Mouse (Mus musculus): ENCODE results near the gene Ccpg1os. TPM values are rescaled to one million over a fixed set of nuclear protein-coding genes. Genes with fewer than 3 reads are reported as not detected.
A peak's percentile ranks its signal among the peaks of the same experiment; 100 is the strongest.

Ccpg1os gene
- polyA plus RNA-seq, 1 experiment from 2014 or later = 21.8 TPM

GRCm38 (mm10) chr9:72972435-72972834 lies 12.7 kb downstream of the Ccpg1os start:
- Histone ChIP-seq H3K9me3 (replicated peaks) (no peaks in the 10 kb centered on the region), H3K4me1 (no peaks in the 10 kb centered on the region), H3K4me3 (no peak overlapping the region), H3K36me3 (no peaks in the 10 kb centered on the region), H3K27me3 (ENCODE audit: low read depth, poor library complexity, severe bottlenecking) (no peaks in the 10 kb centered on the region), H3K27ac (replicated peaks) (no peak overlapping the region)
- WGBS = 90% methylated on average over 5 of the region's 5 CpGs
- DNase-seq (ENCODE audit: low spot score) = no peak

GRCm38 (mm10) chr9:72969874-72970273 lies 15.3 kb downstream of the Ccpg1os start:
- Histone ChIP-seq H3K9me3 (replicated peaks) (no peaks in the 10 kb centered on the region), H3K4me3 (no peak overlapping the region), H3K36me3 (no peaks in the 10 kb centered on the region), H3K4me1 (no peaks in the 10 kb centered on the region), H3K27ac (replicated peaks) (no peak overlapping the region), H3K27me3 (ENCODE audit: low read depth, poor library complexity, severe bottlenecking) (no peaks in the 10 kb centered on the region)
- no peak for DNase-seq (ENCODE audit: low spot score)
- 73% methylated on average over 7 of the region's 7 CpGs for WGBS

- 44% methylated on average over 11 of the region's 11 CpGs for WGBS
- Histone ChIP-seq H3K36me3 (no peaks in the 10 kb centered on the region), H3K27ac (replicated peaks) (no peak overlapping the region), H3K27me3 (ENCODE audit: low read depth, poor library complexity, severe bottlenecking) (no peaks in the 10 kb centered on the region), H3K4me3 (no peak overlapping the region), H3K4me1 (no peaks in the 10 kb centered on the region), H3K9me3 (replicated peaks) (no peaks in the 10 kb centered on the region)
- DNase-seq (ENCODE audit: low spot score) = peak; percentile 32
Observed at GRCm38 (mm10) chr9:72968349-72969061, 16.7 kb downstream of the Ccpg1os start.

GRCm38 (mm10) chr9:72961959-72962358 lies 23.2 kb downstream of the Ccpg1os start:
- no peak for DNase-seq (ENCODE audit: low spot score)
- Histone ChIP-seq H3K9me3 (replicated peaks) (no peaks in the 10 kb centered on the region), H3K4me3 (no peak overlapping the region), H3K27me3 (ENCODE audit: low read depth, poor library complexity, severe bottlenecking) (no peaks in the 10 kb centered on the region), H3K4me1 (peaks cover 15% of the 10 kb centered on the region), H3K27ac (replicated peaks) (no peak overlapping the region), H3K36me3 (no peaks in the 10 kb centered on the region)
- 77% methylated on average over 15 of the region's 15 CpGs for WGBS

- Histone ChIP-seq H3K27ac (replicated peaks) (no peak overlapping the region), H3K9me3 (replicated peaks) (no peaks in the 10 kb centered on the region), H3K4me3 (no peak overlapping the region), H3K36me3 (no peaks in the 10 kb centered on the region), H3K27me3 (ENCODE audit: low read depth, poor library complexity, severe bottlenecking) (no peaks in the 10 kb centered on the region), H3K4me1 (peaks cover 15% of the 10 kb centered on the region)
- no peak for DNase-seq (ENCODE audit: low spot score)
- 75% methylated on average over 8 of the region's 8 CpGs for WGBS
Observed at GRCm38 (mm10) chr9:72961346-72961745, 23.8 kb downstream of the Ccpg1os start.

GRCm38 (mm10) chr9:72958521-72959450 lies 26.4 kb downstream of the Ccpg1os start, which contains the start of the genes Dyx1c1 and Gm44503:
Gene Dyx1c1, plus strand, starts transcription at chr9:72958785.
Gene Gm44503, plus strand, starts transcription at chr9:72958852.
- WGBS = 2% methylated on average over 43 of the region's 43 CpGs
- Histone ChIP-seq H3K4me3 (peak within 1 kb of the TSS; percentile 79), H3K9me3 (replicated peaks) (no peaks in the 10 kb centered on the region), H3K27me3 (ENCODE audit: low read depth, poor library complexity, severe bottlenecking) (no peaks in the 10 kb centered on the region), H3K4me1 (peaks cover 15% of the 10 kb centered on the region), H3K36me3 (no peaks in the 10 kb centered on the region), H3K27ac (replicated peaks) (peak within 1 kb of the TSS; percentile 84)
- peak; percentile 92 for DNase-seq (ENCODE audit: low spot score)

GRCm38 (mm10) chr9:72955546-72955945 lies 29.6 kb downstream of the Ccpg1os start:
- H3K4me1 ChIP-seq = peaks cover 15% of the 10 kb centered on the region
- peak; percentile 52 for DNase-seq (ENCODE audit: low spot score)
- H3K27me3 ChIP-seq (ENCODE audit: low read depth, poor library complexity, severe bottlenecking) = no peaks in the 10 kb centered on the region

GRCm38 (mm10) chr9:72954746-72955145 lies 30.4 kb downstream of the Ccpg1os start:
- Histone ChIP-seq H3K4me3 (no peak overlapping the region), H3K4me1 (peaks cover 15% of the 10 kb centered on the region), H3K27ac (replicated peaks) (no peak overlapping the region), H3K9me3 (replicated peaks) (no peaks in the 10 kb centered on the region), H3K27me3 (ENCODE audit: low read depth, poor library complexity, severe bottlenecking) (no peaks in the 10 kb centered on the region), H3K36me3 (no peaks in the 10 kb centered on the region)
- 61% methylated on average over 2 of the region's 2 CpGs for WGBS
- DNase-seq (ENCODE audit: low spot score) = peak; percentile 30

More at GRCm38 (mm10) chr9:72955546-72955945, 29.6 kb downstream of the Ccpg1os start:
- no peak overlapping the region for H3K4me3 ChIP-seq
- no peaks in the 10 kb centered on the region for H3K36me3 ChIP-seq
- H3K9me3 ChIP-seq (replicated peaks) = no peaks in the 10 kb centered on the region
- H3K27ac ChIP-seq (replicated peaks) = no peak overlapping the region
- WGBS = 15% methylated on average over 1 of the region's 1 CpGs

GRCm38 (mm10) chr9:72949572-72949971 lies 35.6 kb downstream of the Ccpg1os start:
- DNase-seq (ENCODE audit: low spot score) = no peak
- 79% methylated on average over 7 of the region's 7 CpGs for WGBS
- H3K27me3 ChIP-seq (ENCODE audit: low read depth, poor library complexity, severe bottlenecking) = no peaks in the 10 kb centered on the region

GRCm38 (mm10) chr9:72947010-72947409 lies 38.2 kb downstream of the Ccpg1os start:
- 98% methylated on average over 1 of the region's 1 CpGs for WGBS
- Histone ChIP-seq H3K27ac (replicated peaks) (no peak overlapping the region), H3K4me3 (no peak overlapping the region), H3K4me1 (no peaks in the 10 kb centered on the region), H3K27me3 (ENCODE audit: low read depth, poor library complexity, severe bottlenecking) (no peaks in the 10 kb centered on the region), H3K36me3 (peaks cover 50% of the 10 kb centered on the region), H3K9me3 (replicated peaks) (peaks cover 11% of the 10 kb centered on the region; the same call in 1 of the 2 replicates)
- DNase-seq (ENCODE audit: low spot score) = no peak

More at GRCm38 (mm10) chr9:72949572-72949971, 35.6 kb downstream of the Ccpg1os start:
- Histone ChIP-seq H3K36me3 (peaks cover 31% of the 10 kb centered on the region), H3K9me3 (replicated peaks) (peaks cover 11% of the 10 kb centered on the region; the same call in 1 of the 2 replicates), H3K4me3 (no peak overlapping the region), H3K4me1 (no peaks in the 10 kb centered on the region), H3K27ac (replicated peaks) (no peak overlapping the region)

GRCm38 (mm10) chr9:72944286-72944685 lies 40.9 kb downstream of the Ccpg1os start:
- Histone ChIP-seq H3K9me3 (replicated peaks) (peaks cover 11% of the 10 kb centered on the region; the same call in 1 of the 2 replicates), H3K27ac (replicated peaks) (no peak overlapping the region), H3K4me1 (no peaks in the 10 kb centered on the region), H3K4me3 (no peak overlapping the region), H3K27me3 (ENCODE audit: low read depth, poor library complexity, severe bottlenecking) (no peaks in the 10 kb centered on the region), H3K36me3 (peaks cover 50% of the 10 kb centered on the region)
- 90% methylated on average over 13 of the region's 13 CpGs for WGBS
- DNase-seq (ENCODE audit: low spot score) = no peak

- Histone ChIP-seq H3K36me3 (peaks cover 50% of the 10 kb centered on the region), H3K4me3 (no peak overlapping the region), H3K27me3 (ENCODE audit: low read depth, poor library complexity, severe bottlenecking) (no peaks in the 10 kb centered on the region), H3K9me3 (replicated peaks) (peaks cover 11% of the 10 kb centered on the region; the same call in 1 of the 2 replicates), H3K4me1 (no peaks in the 10 kb centered on the region), H3K27ac (replicated peaks) (no peak overlapping the region)
- WGBS = 63% methylated on average over 3 of the region's 3 CpGs
- DNase-seq (ENCODE audit: low spot score) = no peak
Observed at GRCm38 (mm10) chr9:72943424-72943823, 41.8 kb downstream of the Ccpg1os start.

All from midbrain, embryonic 10.5 days (tissue).